Mouse (Mus musculus): ENCODE measurements around the gene Nit1.

GRCm38 (mm10) chr1:171342262-171343207, 2.9 kb downstream of the Nit1 start:
- TF ChIP-seq ZNF384 (IDR thresholded peaks at IDR 0.05; ENCODE audit: low read depth, low read length) (no peak), MAFK (IDR thresholded peaks at IDR 0.05; ENCODE audit: insufficient read depth, low read depth, low read length) (no peak), ZC3H11A (IDR thresholded peaks at IDR 0.05; ENCODE audit: borderline replicate concordance, low read depth, low read length) (no peak)

Data from ES-E14 (cell line).